Comparison of ENCODE assay signal across 9 mouse cellular contexts in the genomic region with DNA sequence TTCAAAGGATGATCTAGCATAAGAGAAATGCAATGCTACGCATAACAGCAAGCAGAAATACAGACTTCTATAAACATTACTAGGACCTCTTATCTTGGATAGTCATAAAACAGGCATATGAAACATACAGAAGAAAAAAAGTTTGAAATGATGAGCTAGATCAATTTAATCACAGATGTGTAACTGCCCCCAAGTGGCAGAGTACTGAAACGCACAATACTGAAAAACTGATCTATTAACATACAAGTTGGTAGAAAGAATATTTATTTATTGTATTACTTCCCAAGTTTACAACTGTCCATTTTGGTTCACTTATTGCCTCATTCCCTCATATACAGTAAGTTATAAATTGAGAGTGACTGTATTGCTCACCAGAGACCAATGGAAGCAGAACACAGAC. TPM values are rescaled to one million over a fixed set of nuclear protein-coding genes. Genes with fewer than 3 reads are reported as not detected.
DNase-seq lines count a peak whose midpoint lies in the region; ATAC-seq lines count a peak whose summit lies in the region.
"Had no signal": no experiment of that assay in that cellular context is flagged by ENCODE, and none has a peak within 500 bp of the region (broad histone marks: within the 10 kb centered on the region; RNA-seq: fewer than 3 reads in every experiment).

No protein-coding gene starts in this region.

- no peaks in the 10 kb centered on the region for H3K9me3 ChIP-seq in lung, embryonic 16.5 days (ENCODE audit: control insufficient read depth, low read length)

- H3K4me2 ChIP-seq in lung, embryonic 16.5 days (ENCODE audit: low read depth, low read length), result no peak overlapping the region

- no peak overlapping the region for H3K4me3 ChIP-seq in lung, embryonic 16.5 days (ENCODE audit: low read length)

- peaks cover 24% of the 10 kb centered on the region for H3K36me3 ChIP-seq in lung, embryonic 16.5 days (ENCODE audit: control insufficient read depth, insufficient read depth, low read length)

- 43% methylated on average over 2 of the region's 2 CpGs for WGBS in lung, embryonic 16.5 days

- ATAC-seq in lung, embryonic 16.5 days (ENCODE audit: low read depth), result peak; percentile 41; the same call in 1 of the 2 replicates

- no peaks in the 10 kb centered on the region; the same call in 1 of the 2 replicates for H3K4me1 ChIP-seq in lung, embryonic 16.5 days (replicated peaks; ENCODE audit: control insufficient read depth, insufficient read depth, low read length)

- peak; percentile 41 to 42 for DNase-seq in cerebellum, postnatal 10 days
- DNase-seq in cerebellum, postnatal 4 days (ENCODE audit: low spot score in 2 of 2), result no peak
- DNase-seq in layer of hippocampus, adult 11-12 months (ENCODE audit: low spot score), result peak; percentile 42
- DNase-seq in layer of hippocampus, postnatal 36 days, result no peak
- DNase-seq in 416B (ENCODE audit: low read depth), result peak; percentile 50
- no peak for DNase-seq in ovary, adult 18-20 months (ENCODE audit: low spot score)
- DNase-seq in adrenal gland, postnatal 4 days (ENCODE audit: low spot score in 2 of 2), result no peak
- DNase-seq: layer of hippocampus, adult 9-11 months had no signal

- no peaks in the 10 kb centered on the region for H3K27me3 ChIP-seq in lung, embryonic 16.5 days (ENCODE audit: control insufficient read depth, insufficient read depth, low read depth, low read length)

- H3K9ac ChIP-seq in lung, embryonic 16.5 days (ENCODE audit: low read length), result no peak overlapping the region

- H3K27ac ChIP-seq in lung, embryonic 16.5 days (ENCODE audit: low read length), result no peak overlapping the region

RNA-seq across cellular contexts. Expression of a gene that starts 12.0 kb away (rescaled TPM):
- 10 to 100 TPM; 19.4 to 21.2 TPM for total RNA-seq in layer of hippocampus, postnatal 36 days (2021)
- polyA plus RNA-seq in lung, embryonic 16.5 days (2015; fragmentation: Nextera tagmentation; extraction: Ambion mirVana), result 115 and 117 TPM in 2 replicates
- total RNA-seq in adrenal gland, postnatal 4 days (2021), result 100 to 1,000 TPM; 853 to 953 TPM

Comparison
In these comparisons a context has a peak if more than half of its experiments do, and no peak if none do; other contexts are left out.
1. DNase-seq: peak in cerebellum, postnatal 10 days (2 of 2), layer of hippocampus, adult 11-12 months (single experiment) and 416B (single experiment); none in cerebellum, postnatal 4 days (0 of 2), layer of hippocampus, postnatal 36 days (0 of 2), ovary, adult 18-20 months (single experiment) and adrenal gland, postnatal 4 days (0 of 2).
2. RNA of a gene that starts 12.0 kb away (total RNA-seq): 853 to 953 TPM in adrenal gland, postnatal 4 days; 19.4 to 21.2 TPM in layer of hippocampus, postnatal 36 days; every median in the first group is over 10 times any median in the second.